18 mouse cellular contexts compared by ENCODE assay signal in the genomic region with DNA sequence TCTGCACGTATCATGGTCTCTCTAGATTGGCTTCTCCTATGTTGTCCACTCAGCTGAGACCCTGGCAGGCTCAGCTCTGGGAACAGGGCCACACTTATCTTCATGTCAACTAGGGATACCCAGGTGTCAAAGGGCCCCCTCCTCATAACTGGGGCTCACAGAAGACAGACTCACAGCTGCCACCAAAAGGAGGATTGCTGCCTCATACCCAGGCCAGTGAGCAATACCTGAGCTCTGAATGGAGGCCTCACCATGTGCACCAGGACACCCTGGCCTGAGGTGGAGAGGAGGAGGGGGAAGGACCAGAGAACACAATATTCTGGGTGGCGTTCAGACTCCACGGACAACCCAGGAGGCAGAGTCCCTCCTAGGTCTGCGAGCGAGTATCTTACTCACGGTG.
"Had no signal": no experiment of that assay in that cellular context is flagged by ENCODE, and none has a peak within 500 bp of the region (broad histone marks: within the 10 kb centered on the region; RNA-seq: fewer than 3 reads in every experiment).

No protein-coding gene starts in this region.

- DNase-seq: liver, postnatal 0 days; lung, adult 2 months; lung, postnatal 14 days; lung, postnatal 36 days; right cerebral cortex, postnatal 14 days; thymus, adult 2 months; thymus, postnatal 25 days; thymus, postnatal 4 days had no signal

- H3K9ac ChIP-seq: liver, embryonic 15.5 days; liver, postnatal 0 days; lung, embryonic 15.5 days; midbrain, embryonic 12.5 days; neural tube, embryonic 12.5 days; stomach, embryonic 15.5 days had no signal

- ATAC-seq: liver, postnatal 0 days; lung, postnatal 0 days; midbrain, embryonic 16.5 days had no signal

- H3K4me2 ChIP-seq: liver, embryonic 15.5 days; lung, embryonic 15.5 days; midbrain, embryonic 12.5 days; neural tube, embryonic 12.5 days; stomach, embryonic 15.5 days had no signal

- H3K4me1 ChIP-seq: lung, embryonic 15.5 days; midbrain, embryonic 12.5 days; neural tube, embryonic 12.5 days; stomach, embryonic 15.5 days had no signal

- H3K27me3 ChIP-seq: liver, embryonic 15.5 days; lung, embryonic 15.5 days; midbrain, embryonic 12.5 days; neural tube, embryonic 12.5 days; stomach, embryonic 15.5 days had no signal

- H3K4me3 ChIP-seq: liver, embryonic 15.5 days; lung, embryonic 15.5 days; megakaryocyte, embryonic 14.5 days; midbrain, embryonic 12.5 days; neural tube, embryonic 12.5 days; stomach, embryonic 15.5 days had no signal

- H3K27ac ChIP-seq: liver, embryonic 15.5 days; lung, embryonic 15.5 days; macrophage; midbrain, embryonic 12.5 days; neural tube, embryonic 12.5 days; stomach, embryonic 15.5 days; stomach, postnatal 0 days had no signal

- H3K36me3 ChIP-seq: lung, embryonic 15.5 days; midbrain, embryonic 12.5 days; stomach, embryonic 15.5 days had no signal

- H3K9me3 ChIP-seq: liver, embryonic 15.5 days; lung, embryonic 15.5 days; megakaryocyte, embryonic 14.5 days; midbrain, embryonic 12.5 days; neural tube, embryonic 12.5 days; stomach, embryonic 15.5 days had no signal
